Mouse (Mus musculus) midbrain, embryonic 12.5 days (tissue): ENCODE data around the gene Sbno2. TPM values are rescaled to one million over a fixed set of nuclear protein-coding genes. Genes with fewer than 3 reads are reported as not detected.

ENCODE experiments used
- ATAC-seq: fragments of 200-750 bp; cut with Nextera tagmentation; 2 replicates; pipeline ENCODE4 v1.8.0; 2017; ENCODE audit warnings: low read depth, moderate TSS enrichment, moderate library complexity; ENCODE audit not compliant: low FRiP score
- H3K27ac ChIP-seq: fragments of 300-500 bp; sonication (generic); replicated peaks from 2 replicates; pipeline ENCODE4 v1.5.1; 2016; ENCODE audit warnings: mild to moderate bottlenecking
- H3K27me3 ChIP-seq: fragments of 300-500 bp; sonication (generic); 2 replicates; pipeline ENCODE4 v1.6.1; 2016; ENCODE audit warnings: mild to moderate bottlenecking
- H3K36me3 ChIP-seq: fragments of 300-500 bp; sonication (generic); 2 replicates; pipeline ENCODE4 v1.6.1; 2016
- H3K4me1 ChIP-seq: fragments of 300-500 bp; sonication (generic); 2 replicates; pipeline ENCODE4 v1.6.1; 2016
- H3K4me2 ChIP-seq: fragments of 300-500 bp; sonication (generic); replicated peaks from 2 replicates; pipeline ENCODE4 v1.6.1; 2016; ENCODE audit warnings: mild to moderate bottlenecking, moderate library complexity
- H3K4me3 ChIP-seq: fragments of 300-500 bp; sonication (generic); 2 replicates; pipeline ENCODE4 v1.5.1; 2016; ENCODE audit warnings: mild to moderate bottlenecking
- H3K9ac ChIP-seq: fragments of 300-500 bp; sonication (generic); replicated peaks from 2 replicates; pipeline ENCODE4 v1.6.1; 2016; ENCODE audit warnings: mild to moderate bottlenecking, moderate library complexity
- H3K9me3 ChIP-seq: fragments of 300-500 bp; sonication (generic); 2 replicates; pipeline ENCODE4 v1.6.1; 2016; ENCODE audit warnings: mild to moderate bottlenecking
- WGBS: fragments of 180-500 bp; shearing (Covaris S2); methylation state at CpG from one replicate; pipeline ENCODE4 v1.1.7; 2016; 5-methylcytosine and 5-hydroxymethylcytosine counted together
- polyA plus RNA-seq: library from polyadenylated mRNA; unstranded; fragments of >200 nt; fragmentation: Nextera tagmentation; extraction: Ambion mirVana; gene quantifications from 2 replicates; pipeline ENCODE4 v1.2.1, GENCODE M21; 2016

The Sbno2 gene
- polyA plus RNA-seq, 1 experiment from 2014 or later = 14.7 TPM

GRCm38 (mm10) chr10:80036832-80037231, 68.5 kb downstream of the Sbno2 start:
- Histone ChIP-seq H3K36me3 (peaks cover 40% of the 10 kb centered on the region), H3K4me1 (peaks cover 13% of the 10 kb centered on the region), H3K27ac (no peak overlapping the region), H3K4me3 (no peak overlapping the region), H3K9me3 (no peaks in the 10 kb centered on the region), H3K9ac (no peak overlapping the region), H3K27me3 (no peaks in the 10 kb centered on the region), H3K4me2 (no peak overlapping the region)
- no peak for ATAC-seq
- WGBS = 92% methylated on average over 13 of the region's 13 CpGs

GRCm38 (mm10) chr10:80035686-80036085, 69.7 kb downstream of the Sbno2 start:
- Histone ChIP-seq H3K27ac (no peak overlapping the region), H3K9me3 (no peaks in the 10 kb centered on the region), H3K27me3 (no peaks in the 10 kb centered on the region), H3K4me2 (no peak overlapping the region), H3K9ac (no peak overlapping the region), H3K4me1 (peaks cover 13% of the 10 kb centered on the region), H3K4me3 (no peak overlapping the region), H3K36me3 (peaks cover 40% of the 10 kb centered on the region)
- ATAC-seq = no peak
- 93% methylated on average over 5 of the region's 5 CpGs for WGBS

GRCm38 (mm10) chr10:80035148-80035547, 70.2 kb downstream of the Sbno2 start:
- Histone ChIP-seq H3K9me3 (no peaks in the 10 kb centered on the region), H3K9ac (no peak overlapping the region), H3K4me3 (no peak overlapping the region), H3K27ac (no peak overlapping the region), H3K36me3 (peaks cover 40% of the 10 kb centered on the region), H3K27me3 (no peaks in the 10 kb centered on the region), H3K4me1 (peaks cover 13% of the 10 kb centered on the region), H3K4me2 (no peak overlapping the region)
- no peak for ATAC-seq
- 88% methylated on average over 8 of the region's 8 CpGs for WGBS

- H3K4me1 ChIP-seq = peaks cover 10% of the 10 kb centered on the region
- no peak for ATAC-seq
- H3K9ac ChIP-seq = no peak overlapping the region
- WGBS = 54% methylated on average over 9 of the region's 9 CpGs
- peaks cover 40% of the 10 kb centered on the region for H3K36me3 ChIP-seq
- no peak overlapping the region for H3K4me2 ChIP-seq
- no peaks in the 10 kb centered on the region for H3K27me3 ChIP-seq
- no peaks in the 10 kb centered on the region for H3K9me3 ChIP-seq
- no peak overlapping the region for H3K4me3 ChIP-seq
- no peak overlapping the region for H3K27ac ChIP-seq
Measured at GRCm38 (mm10) chr10:80033511-80034391, 71.6 kb downstream of the Sbno2 start.

- Histone ChIP-seq H3K4me3 (no peak overlapping the region), H3K9ac (no peak overlapping the region; the same call in 1 of the 2 replicates), H3K27ac (no peak overlapping the region; the same call in 1 of the 2 replicates), H3K27me3 (no peaks in the 10 kb centered on the region), H3K36me3 (peaks cover 35% of the 10 kb centered on the region), H3K9me3 (no peaks in the 10 kb centered on the region), H3K4me1 (peaks cover 2% of the 10 kb centered on the region), H3K4me2 (no peak overlapping the region)
- 63% methylated on average over 5 of the region's 5 CpGs for WGBS
- no peak for ATAC-seq
Measured at GRCm38 (mm10) chr10:80032799-80033480, 72.4 kb downstream of the Sbno2 start.

GRCm38 (mm10) chr10:80030736-80031135, 74.6 kb downstream of the Sbno2 start:
- Histone ChIP-seq H3K4me2 (no peak overlapping the region), H3K27me3 (no peaks in the 10 kb centered on the region), H3K9ac (no peak overlapping the region), H3K4me1 (no peaks in the 10 kb centered on the region), H3K36me3 (peaks cover 14% of the 10 kb centered on the region), H3K27ac (no peak overlapping the region), H3K9me3 (no peaks in the 10 kb centered on the region), H3K4me3 (no peak overlapping the region)
- no peak for ATAC-seq
- 88% methylated on average over 17 of the region's 17 CpGs for WGBS

- H3K4me3 ChIP-seq = no peak overlapping the region
- H3K4me1 ChIP-seq = no peaks in the 10 kb centered on the region
- no peak for ATAC-seq
- no peak overlapping the region for H3K9ac ChIP-seq
- H3K36me3 ChIP-seq = peaks cover 9% of the 10 kb centered on the region
- H3K9me3 ChIP-seq = no peaks in the 10 kb centered on the region
- WGBS = 90% methylated on average over 9 of the region's 9 CpGs
- no peak overlapping the region for H3K4me2 ChIP-seq
- H3K27me3 ChIP-seq = no peaks in the 10 kb centered on the region
- no peak overlapping the region for H3K27ac ChIP-seq
Measured at GRCm38 (mm10) chr10:80030191-80030590, 75.2 kb downstream of the Sbno2 start.

- ATAC-seq = no peak
- H3K36me3 ChIP-seq = no peaks in the 10 kb centered on the region
- no peak overlapping the region for H3K9ac ChIP-seq
- WGBS = 95% methylated on average over 13 of the region's 13 CpGs
- H3K27ac ChIP-seq = no peak overlapping the region
- no peaks in the 10 kb centered on the region for H3K4me1 ChIP-seq
- H3K4me3 ChIP-seq = no peak overlapping the region
- H3K4me2 ChIP-seq = no peak overlapping the region
- no peaks in the 10 kb centered on the region for H3K9me3 ChIP-seq
- H3K27me3 ChIP-seq = no peaks in the 10 kb centered on the region
Measured at GRCm38 (mm10) chr10:80028521-80028846, 76.9 kb downstream of the Sbno2 start.

GRCm38 (mm10) chr10:80027681-80028520, 77.5 kb downstream of the Sbno2 start:
- Histone ChIP-seq H3K4me1 (no peaks in the 10 kb centered on the region), H3K9me3 (no peaks in the 10 kb centered on the region), H3K4me2 (no peak overlapping the region), H3K36me3 (no peaks in the 10 kb centered on the region), H3K4me3 (no peak overlapping the region), H3K27me3 (no peaks in the 10 kb centered on the region), H3K27ac (no peak overlapping the region), H3K9ac (no peak overlapping the region)
- WGBS = 75% methylated on average over 20 of the region's 20 CpGs
- no peak for ATAC-seq

GRCm38 (mm10) chr10:80025889-80026288, 79.5 kb downstream of the Sbno2 start:
- no peak overlapping the region for H3K9ac ChIP-seq
- 65% methylated on average over 12 of the region's 12 CpGs for WGBS
- 0 out of 2 replicates have a peak, but pooled peaks cover 4% of the 10 kb centered on the region for H3K27me3 ChIP-seq
- no peak overlapping the region for H3K4me2 ChIP-seq
- H3K27ac ChIP-seq = no peak overlapping the region
- no peak for ATAC-seq
- no peaks in the 10 kb centered on the region for H3K4me1 ChIP-seq
- H3K36me3 ChIP-seq = no peaks in the 10 kb centered on the region
- H3K9me3 ChIP-seq = no peaks in the 10 kb centered on the region
- no peak overlapping the region for H3K4me3 ChIP-seq

GRCm38 (mm10) chr10:80025463-80025862, 79.9 kb downstream of the Sbno2 start:
- no peak overlapping the region for H3K4me2 ChIP-seq
- ATAC-seq = no peak
- no peak overlapping the region for H3K4me3 ChIP-seq
- H3K36me3 ChIP-seq = no peaks in the 10 kb centered on the region
- H3K4me1 ChIP-seq = no peaks in the 10 kb centered on the region
- WGBS = 80% methylated on average over 10 of the region's 10 CpGs
- no peak overlapping the region for H3K9ac ChIP-seq
- peaks cover 8% of the 10 kb centered on the region for H3K27me3 ChIP-seq
- H3K9me3 ChIP-seq = no peaks in the 10 kb centered on the region
- no peak overlapping the region for H3K27ac ChIP-seq

- no peaks in the 10 kb centered on the region for H3K36me3 ChIP-seq
- H3K4me2 ChIP-seq = no peak overlapping the region
- no peaks in the 10 kb centered on the region for H3K9me3 ChIP-seq
- no peak overlapping the region for H3K9ac ChIP-seq
- 0 out of 2 replicates have a peak, but pooled peaks cover 1% of the 10 kb centered on the region for H3K4me1 ChIP-seq
- no peak overlapping the region for H3K27ac ChIP-seq
- 56% methylated on average over 4 of the region's 4 CpGs for WGBS
- H3K27me3 ChIP-seq = peaks cover 13% of the 10 kb centered on the region
- no peak for ATAC-seq
- H3K4me3 ChIP-seq = no peak overlapping the region
Measured at GRCm38 (mm10) chr10:80025044-80025347, 80.4 kb downstream of the Sbno2 start.
